Mouse (Mus musculus): ENCODE measurements around the gene Ubr2. TPM values are rescaled to one million over a fixed set of nuclear protein-coding genes. Genes with fewer than 3 reads are reported as not detected.

The Ubr2 gene
- polyA plus RNA-seq, 1 experiment from 2014 or later, result 23.4 TPM

DNA sequence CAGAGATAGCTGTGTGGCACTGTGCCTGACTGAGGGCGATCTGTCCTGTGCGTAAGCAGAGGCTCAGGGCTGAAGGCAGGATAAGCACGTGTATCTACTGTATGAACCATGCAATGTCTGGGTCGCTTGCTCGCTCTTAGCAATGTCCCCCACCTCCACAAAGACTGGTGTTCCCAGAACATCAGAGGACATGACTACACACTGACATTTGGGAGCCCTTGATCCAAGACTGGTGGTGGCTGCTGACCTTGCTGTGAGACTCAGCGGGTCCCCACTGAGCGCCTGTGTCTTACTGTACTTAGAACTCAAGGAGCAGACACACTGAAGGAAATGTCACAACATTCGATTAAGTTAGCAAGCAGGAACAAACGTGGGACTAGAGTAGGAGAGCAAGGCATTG is 64.1 kb downstream of the Ubr2 start:
- H3K9ac ChIP-seq (replicated peaks), result no peak overlapping the region
- peaks cover 76% of the 10 kb centered on the region for H3K36me3 ChIP-seq
- no peak for ATAC-seq (ENCODE audit: low FRiP score, low read depth)
- no peaks in the 10 kb centered on the region for H3K27me3 ChIP-seq
- no peak overlapping the region for H3K27ac ChIP-seq (replicated peaks)
- no peaks in the 10 kb centered on the region for H3K4me1 ChIP-seq
- H3K4me2 ChIP-seq (replicated peaks), result no peak overlapping the region
- H3K9me3 ChIP-seq, result no peaks in the 10 kb centered on the region
- 95% methylated on average over 9 of the region's 9 CpGs for WGBS
- no peak overlapping the region for H3K4me3 ChIP-seq

GRCm38 (mm10) chr17:46942421-46942820 is 67.9 kb downstream of the Ubr2 start:
- Histone ChIP-seq H3K9me3 (no peaks in the 10 kb centered on the region), H3K9ac (replicated peaks) (no peak overlapping the region), H3K4me2 (replicated peaks) (no peak overlapping the region), H3K36me3 (peaks cover 92% of the 10 kb centered on the region), H3K27ac (replicated peaks) (no peak overlapping the region), H3K27me3 (no peaks in the 10 kb centered on the region), H3K4me1 (no peaks in the 10 kb centered on the region), H3K4me3 (no peak overlapping the region)
- 96% methylated on average over 9 of the region's 9 CpGs for WGBS
- ATAC-seq (ENCODE audit: low FRiP score, low read depth), result no peak

- WGBS, result 98% methylated on average over 8 of the region's 8 CpGs
- ATAC-seq (ENCODE audit: low FRiP score, low read depth), result no peak
- Histone ChIP-seq H3K4me2 (replicated peaks) (no peak overlapping the region), H3K4me1 (no peaks in the 10 kb centered on the region), H3K4me3 (no peak overlapping the region), H3K9ac (replicated peaks) (no peak overlapping the region), H3K36me3 (peaks cover 92% of the 10 kb centered on the region), H3K27ac (replicated peaks) (no peak overlapping the region), H3K27me3 (no peaks in the 10 kb centered on the region), H3K9me3 (no peaks in the 10 kb centered on the region)
Measured at GRCm38 (mm10) chr17:46940461-46940860, 69.9 kb downstream of the Ubr2 start.

DNA sequence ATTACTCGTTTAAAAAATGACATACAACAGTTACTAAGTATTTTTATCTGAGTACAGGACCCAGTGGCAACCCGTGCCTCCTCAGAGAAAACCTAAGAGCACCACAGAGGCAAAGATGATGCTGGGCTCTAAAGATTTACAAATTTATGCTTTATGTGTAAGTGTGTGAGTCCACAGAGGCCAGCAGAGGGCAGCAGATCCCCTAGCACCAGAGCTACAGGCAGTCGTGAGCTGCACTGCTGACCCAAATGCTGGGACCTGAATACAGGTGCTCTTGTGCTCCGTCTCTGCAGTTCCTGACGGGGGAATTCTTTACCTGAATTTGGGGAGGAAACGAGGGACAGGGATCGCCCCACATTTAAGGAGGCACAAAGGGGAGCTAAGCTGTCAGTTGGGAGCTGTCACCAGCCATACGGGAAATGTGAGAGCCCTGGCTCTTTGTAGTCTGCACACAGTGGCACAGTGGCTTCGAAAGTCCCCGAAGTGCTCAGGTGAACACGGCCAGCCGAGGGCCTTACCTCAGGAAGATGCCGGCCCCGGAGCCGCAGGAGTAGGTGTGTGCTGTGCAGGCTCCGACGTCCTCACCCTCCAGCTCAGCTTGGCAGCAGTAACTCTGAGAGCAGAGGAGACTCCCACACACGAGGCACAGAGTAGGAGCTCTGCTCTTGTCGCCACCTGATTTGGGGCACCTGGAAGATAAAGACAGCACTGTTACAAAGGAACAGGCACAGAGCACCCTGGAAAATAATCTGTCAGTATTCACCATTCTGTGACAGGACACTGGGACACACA is 76.6 kb downstream of the Ubr2 start:
- no peak for ATAC-seq (ENCODE audit: low FRiP score, low read depth)
- no peaks in the 10 kb centered on the region for H3K4me1 ChIP-seq
- 84% methylated on average over 19 of the region's 19 CpGs for WGBS

GRCm38 (mm10) chr17:46932961-46933360 is 77.4 kb downstream of the Ubr2 start:
- ATAC-seq (ENCODE audit: low FRiP score, low read depth), result no peak
- peaks cover 97% of the 10 kb centered on the region for H3K36me3 ChIP-seq
- WGBS, result 94% methylated on average over 5 of the region's 5 CpGs

More for the DNA sequence above, 76.6 kb downstream of the Ubr2 start:
- Histone ChIP-seq H3K36me3 (peaks cover 97% of the 10 kb centered on the region), H3K9ac (replicated peaks) (no peak overlapping the region), H3K4me3 (no peak overlapping the region), H3K9me3 (no peaks in the 10 kb centered on the region), H3K4me2 (replicated peaks) (no peak overlapping the region), H3K27ac (replicated peaks) (no peak overlapping the region), H3K27me3 (no peaks in the 10 kb centered on the region)

GRCm38 (mm10) chr17:46929897-46930296 is 80.5 kb downstream of the Ubr2 start:
- Histone ChIP-seq H3K27me3 (no peaks in the 10 kb centered on the region), H3K27ac (replicated peaks) (no peak overlapping the region), H3K36me3 (peaks cover 71% of the 10 kb centered on the region), H3K4me1 (no peaks in the 10 kb centered on the region), H3K9ac (replicated peaks) (no peak overlapping the region), H3K9me3 (no peaks in the 10 kb centered on the region), H3K4me2 (replicated peaks) (no peak overlapping the region), H3K4me3 (no peak overlapping the region)
- 94% methylated on average over 7 of the region's 7 CpGs for WGBS
- ATAC-seq (ENCODE audit: low FRiP score, low read depth), result no peak

More at GRCm38 (mm10) chr17:46932961-46933360, 77.4 kb downstream of the Ubr2 start:
- H3K4me3 ChIP-seq, result no peak overlapping the region
- no peak overlapping the region for H3K27ac ChIP-seq (replicated peaks)
- H3K27me3 ChIP-seq, result no peaks in the 10 kb centered on the region
- H3K9me3 ChIP-seq, result no peaks in the 10 kb centered on the region
- H3K4me1 ChIP-seq, result no peaks in the 10 kb centered on the region
- H3K9ac ChIP-seq (replicated peaks), result no peak overlapping the region
- H3K4me2 ChIP-seq (replicated peaks), result no peak overlapping the region

DNA sequence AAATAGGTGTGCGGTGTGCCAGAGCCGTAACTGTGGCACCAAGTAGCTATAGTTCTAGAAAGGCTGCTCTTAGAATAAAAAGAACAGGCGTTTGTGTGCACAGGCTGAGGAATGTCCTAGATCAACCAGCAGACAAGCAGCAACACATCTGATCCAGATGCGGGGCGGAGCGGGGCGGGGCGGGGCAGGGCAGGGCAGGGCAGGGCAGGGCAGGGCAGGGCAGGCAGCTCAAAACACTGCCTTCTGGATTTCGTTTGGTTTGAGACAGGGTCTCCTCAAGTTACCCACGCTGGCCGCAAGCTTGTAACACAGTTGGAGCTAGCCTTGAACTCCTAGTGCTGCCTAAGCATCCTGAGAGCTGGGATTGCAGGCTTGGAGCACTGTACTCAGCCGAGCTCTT is 81.1 kb downstream of the Ubr2 start:
- no peak overlapping the region for H3K9ac ChIP-seq (replicated peaks)
- H3K27me3 ChIP-seq, result no peaks in the 10 kb centered on the region
- no peak overlapping the region for H3K4me3 ChIP-seq
- no peaks in the 10 kb centered on the region for H3K4me1 ChIP-seq
- peaks cover 66% of the 10 kb centered on the region for H3K36me3 ChIP-seq
- H3K9me3 ChIP-seq, result no peaks in the 10 kb centered on the region
- no peak overlapping the region for H3K27ac ChIP-seq (replicated peaks)
- no peak overlapping the region for H3K4me2 ChIP-seq (replicated peaks)
- 91% methylated on average over 12 of the region's 12 CpGs for WGBS
- ATAC-seq (ENCODE audit: low FRiP score, low read depth), result no peak

GRCm38 (mm10) chr17:46927781-46928180 is 82.6 kb downstream of the Ubr2 start:
- no peak for ATAC-seq (ENCODE audit: low FRiP score, low read depth)
- WGBS, result 95% methylated on average over 5 of the region's 5 CpGs
- peaks cover 51% of the 10 kb centered on the region for H3K36me3 ChIP-seq

GRCm38 (mm10) chr17:46926941-46927340 is 83.4 kb downstream of the Ubr2 start:
- H3K36me3 ChIP-seq, result peaks cover 43% of the 10 kb centered on the region
- H3K4me2 ChIP-seq (replicated peaks), result no peak overlapping the region
- ATAC-seq (ENCODE audit: low FRiP score, low read depth), result no peak
- no peaks in the 10 kb centered on the region for H3K4me1 ChIP-seq
- 77% methylated on average over 3 of the region's 3 CpGs for WGBS
- no peak overlapping the region for H3K27ac ChIP-seq (replicated peaks)
- no peaks in the 10 kb centered on the region for H3K9me3 ChIP-seq
- no peak overlapping the region for H3K9ac ChIP-seq (replicated peaks)
- no peaks in the 10 kb centered on the region for H3K27me3 ChIP-seq
- no peak overlapping the region for H3K4me3 ChIP-seq

More at GRCm38 (mm10) chr17:46927781-46928180, 82.6 kb downstream of the Ubr2 start:
- Histone ChIP-seq H3K9ac (replicated peaks) (no peak overlapping the region), H3K27ac (replicated peaks) (no peak overlapping the region), H3K27me3 (no peaks in the 10 kb centered on the region), H3K9me3 (no peaks in the 10 kb centered on the region), H3K4me1 (no peaks in the 10 kb centered on the region), H3K4me3 (no peak overlapping the region), H3K4me2 (replicated peaks) (no peak overlapping the region)

DNA sequence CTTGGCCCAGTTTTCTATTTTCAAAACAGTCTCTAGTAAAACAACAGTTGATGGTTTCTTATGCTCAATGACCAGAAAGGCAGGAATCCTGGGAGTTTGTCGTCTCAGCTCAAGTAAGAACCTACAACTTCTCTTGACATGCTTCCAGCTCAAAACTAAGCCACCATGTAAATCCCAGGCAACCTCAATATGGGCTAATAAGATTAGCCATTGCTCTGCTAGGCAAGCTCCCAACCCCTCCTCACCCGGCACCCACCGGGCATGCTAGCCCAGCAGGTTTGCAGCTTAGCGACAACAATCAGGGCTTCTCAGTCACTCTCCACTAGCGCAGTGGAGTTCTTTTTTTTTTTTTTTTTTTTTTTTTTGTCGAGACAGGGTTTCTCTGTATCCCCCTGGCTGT is 84.2 kb downstream of the Ubr2 start:
- WGBS, result 33% methylated on average over 5 of the region's 6 CpGs
- Histone ChIP-seq H3K4me3 (no peak overlapping the region), H3K36me3 (peaks cover 35% of the 10 kb centered on the region), H3K9me3 (no peaks in the 10 kb centered on the region), H3K4me2 (replicated peaks) (no peak overlapping the region), H3K9ac (replicated peaks) (no peak overlapping the region), H3K4me1 (no peaks in the 10 kb centered on the region), H3K27ac (replicated peaks) (no peak overlapping the region), H3K27me3 (no peaks in the 10 kb centered on the region)
- no peak for ATAC-seq (ENCODE audit: low FRiP score, low read depth)

GRCm38 (mm10) chr17:46920855-46921254 is 89.5 kb downstream of the Ubr2 start:
- H3K27me3 ChIP-seq, result no peaks in the 10 kb centered on the region
- H3K9ac ChIP-seq (replicated peaks), result no peak overlapping the region
- ATAC-seq (ENCODE audit: low FRiP score, low read depth), result no peak
- H3K4me3 ChIP-seq, result no peak overlapping the region
- no peaks in the 10 kb centered on the region for H3K4me1 ChIP-seq
- no peaks in the 10 kb centered on the region for H3K9me3 ChIP-seq
- H3K4me2 ChIP-seq (replicated peaks), result no peak overlapping the region
- no peak overlapping the region for H3K27ac ChIP-seq (replicated peaks)
- H3K36me3 ChIP-seq, result no peaks in the 10 kb centered on the region
- WGBS, result 63% methylated on average over 6 of the region's 6 CpGs

DNA sequence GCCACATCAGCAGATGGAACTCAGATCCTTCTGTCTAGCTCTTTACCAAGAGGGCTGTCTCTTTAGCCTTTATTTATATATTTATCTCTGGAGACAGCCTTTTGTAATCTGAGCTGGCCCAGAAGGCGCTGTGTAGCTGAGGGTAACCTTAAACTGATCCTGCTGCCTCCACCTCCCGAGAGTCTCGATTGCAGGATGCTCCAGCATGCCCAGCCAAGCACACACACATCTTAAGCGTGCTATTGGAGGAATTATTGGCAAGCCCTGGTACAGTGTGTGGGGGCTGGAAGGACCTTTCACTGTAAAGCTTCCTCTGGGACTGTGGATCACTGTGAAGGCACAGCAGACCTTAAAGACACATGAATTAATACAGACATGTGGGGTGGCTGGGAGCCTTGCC is 91.4 kb downstream of the Ubr2 start:
- no peak for ATAC-seq (ENCODE audit: low FRiP score, low read depth)
- 43% methylated on average over 4 of the region's 4 CpGs for WGBS
- no peak overlapping the region for H3K27ac ChIP-seq (replicated peaks)
- H3K36me3 ChIP-seq, result no peaks in the 10 kb centered on the region
- no peak overlapping the region for H3K4me2 ChIP-seq (replicated peaks)
- no peaks in the 10 kb centered on the region for H3K9me3 ChIP-seq
- H3K27me3 ChIP-seq, result no peaks in the 10 kb centered on the region
- H3K9ac ChIP-seq (replicated peaks), result no peak overlapping the region
- H3K4me1 ChIP-seq, result no peaks in the 10 kb centered on the region
- H3K4me3 ChIP-seq, result no peak overlapping the region

DNA sequence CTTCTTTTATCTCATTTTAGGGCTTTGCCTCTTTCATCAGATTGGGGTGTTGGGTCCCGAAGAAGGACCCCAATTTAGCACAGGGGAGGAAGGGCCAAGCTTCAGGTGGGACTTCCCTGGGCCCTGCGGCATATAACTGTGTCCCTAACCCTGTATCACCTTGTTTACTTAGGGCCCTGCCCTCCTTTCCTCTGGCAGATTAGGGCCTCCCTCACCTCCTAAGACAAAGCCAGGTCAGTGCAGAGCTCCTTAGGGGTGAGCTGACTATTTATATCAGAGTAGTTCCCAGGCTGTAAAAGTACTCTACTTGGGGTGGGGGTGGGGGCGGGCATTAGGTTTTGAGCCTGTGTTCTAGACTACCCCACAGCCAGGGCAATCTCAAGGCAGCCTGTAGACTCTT is 95.2 kb downstream of the Ubr2 start:
- Histone ChIP-seq H3K4me1 (0 out of 2 replicates have a peak, but pooled peaks cover 5% of the 10 kb centered on the region), H3K36me3 (no peaks in the 10 kb centered on the region), H3K4me3 (no peak overlapping the region), H3K27me3 (no peaks in the 10 kb centered on the region), H3K9ac (replicated peaks) (no peak overlapping the region), H3K4me2 (replicated peaks) (no peak overlapping the region), H3K27ac (replicated peaks) (no peak overlapping the region), H3K9me3 (no peaks in the 10 kb centered on the region)
- no peak for ATAC-seq (ENCODE audit: low FRiP score, low read depth)
- 72% methylated on average over 3 of the region's 3 CpGs for WGBS
